Mouse (Mus musculus) left cerebral cortex, postnatal 10 days (tissue): ENCODE data around the gene Olfr539. TPM values are rescaled to one million over a fixed set of nuclear protein-coding genes. Genes with fewer than 3 reads are reported as not detected.
A peak's percentile ranks its signal among the peaks of the same experiment; 100 is the strongest.
"Not testable (repeated sequence)": the region's sequence is repeated elsewhere in the genome, so short reads cannot be mapped to it uniquely, and the experiment has no call there.

Source experiments
- DNase-seq, 2 experiments: peaks; one replicate each; pipeline ENCODE4 v3.0.0; 2021 to 2022; ENCODE audit warnings: low spot score in 2 of 2, mixed read lengths in 1 of 2; ENCODE audit errors: extremely low spot score in 1 of 2
- intact Hi-C: fragments of 180-260 bp; cut with DNase I; formaldehyde crosslinking; loops from one replicate; pipeline ENCODE4 v1.15.1; 2025
- total RNA-seq, 2 experiments: library from RNA; stranded (reverse); gene quantifications; 2 replicates each; pipeline ENCODE4 v1.2.3; 2021

Gene Olfr539
- total RNA-seq, result under 1 TPM; 0.04 to 0.06 TPM

DNA sequence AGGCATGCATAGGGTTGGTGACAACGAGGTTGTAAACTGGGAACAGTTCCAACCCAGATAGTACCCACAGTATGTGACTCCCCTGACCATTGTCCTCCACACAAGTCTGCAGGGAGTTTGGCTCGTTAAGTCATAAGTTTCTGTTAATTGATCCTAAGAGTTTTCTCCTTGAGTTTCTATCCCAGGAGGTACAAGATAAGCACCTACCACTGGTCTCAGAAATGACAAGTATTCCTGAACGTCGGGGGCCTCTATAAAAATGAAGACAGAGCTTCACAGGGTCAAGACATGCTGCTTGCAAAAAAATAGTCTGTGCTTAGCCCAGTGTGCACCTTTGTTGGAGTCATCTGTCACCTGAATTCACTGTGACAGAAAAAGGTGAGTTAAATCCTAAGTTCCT lies at the start of gene Olfr539:
Gene Olfr539, plus strand, starts transcription at position 301 of the 400 bp plus-strand sequence.
- intact Hi-C loops, result no loop called here
- no peak for DNase-seq

DNA sequence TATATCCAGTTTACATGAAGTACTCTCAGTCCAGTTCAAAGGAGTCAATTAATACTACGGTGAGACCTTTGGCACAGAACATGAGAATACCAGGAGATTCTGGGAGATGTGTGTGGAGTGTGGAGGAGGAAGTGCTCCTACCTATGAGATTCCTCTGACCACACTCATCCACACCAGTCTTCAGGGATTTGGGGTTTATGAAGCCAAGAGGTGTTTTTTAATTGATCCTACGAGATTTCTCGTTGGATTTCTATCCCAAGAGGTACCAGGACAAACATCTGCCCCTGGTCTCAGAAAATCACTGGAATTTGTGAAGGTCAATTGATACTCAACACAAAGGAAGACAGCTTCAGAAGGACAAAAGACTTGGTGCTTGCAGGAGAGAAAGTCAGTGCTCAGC lies 31.1 kb upstream of the Olfr539 start, which contains the start of gene Olfr61:
Gene Olfr61, plus strand, starts transcription at position 301 of the 400 bp plus-strand sequence.
- intact Hi-C loops, DNase-seq: not testable (repeated sequence)

DNA sequence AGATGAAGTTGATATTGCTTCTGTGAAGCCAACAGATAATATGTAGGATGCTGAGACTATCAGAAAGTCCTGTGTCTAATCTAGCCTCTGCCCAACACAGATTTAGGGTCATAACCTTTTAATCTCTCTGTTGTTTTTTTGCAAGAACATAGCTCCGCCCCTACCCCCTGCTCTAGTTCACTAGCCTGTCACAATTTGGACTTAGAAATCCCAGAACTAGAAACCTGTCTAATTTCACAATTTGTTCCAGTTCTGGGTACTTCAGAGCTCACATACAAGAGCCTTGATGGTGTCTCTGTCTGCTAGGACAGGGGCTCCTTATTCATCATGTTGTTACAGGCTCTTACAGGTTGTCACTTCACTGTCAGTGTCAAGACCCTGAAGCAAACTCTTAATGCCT lies 29.2 kb upstream of the Olfr539 start:
- intact Hi-C loops, result no loop called here
- DNase-seq, result no peak

DNA sequence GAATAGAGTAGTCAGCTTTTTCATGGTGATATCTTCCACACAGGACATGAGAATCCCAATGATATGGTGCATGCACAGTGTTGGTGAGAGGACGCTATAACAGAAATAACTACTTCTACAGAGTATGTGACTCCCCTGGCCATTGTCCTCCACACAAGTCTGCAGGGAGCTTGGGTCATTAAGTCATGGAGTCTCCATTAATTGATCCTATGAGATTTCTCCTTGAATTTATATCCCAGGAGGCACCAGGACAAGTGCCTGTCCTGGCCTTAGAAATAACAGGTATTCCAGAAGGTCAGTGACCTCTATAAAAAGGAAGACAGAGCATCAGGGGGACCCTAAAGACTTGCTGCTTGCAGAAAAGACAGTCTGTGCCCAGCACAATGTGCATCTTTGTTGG lies 13.6 kb upstream of the Olfr539 start, which contains the start of gene Olfr53:
Gene Olfr53, plus strand, starts transcription at position 301 of the 400 bp plus-strand sequence.
- DNase-seq, result no peak
- intact Hi-C loops, result no loop called here

DNA sequence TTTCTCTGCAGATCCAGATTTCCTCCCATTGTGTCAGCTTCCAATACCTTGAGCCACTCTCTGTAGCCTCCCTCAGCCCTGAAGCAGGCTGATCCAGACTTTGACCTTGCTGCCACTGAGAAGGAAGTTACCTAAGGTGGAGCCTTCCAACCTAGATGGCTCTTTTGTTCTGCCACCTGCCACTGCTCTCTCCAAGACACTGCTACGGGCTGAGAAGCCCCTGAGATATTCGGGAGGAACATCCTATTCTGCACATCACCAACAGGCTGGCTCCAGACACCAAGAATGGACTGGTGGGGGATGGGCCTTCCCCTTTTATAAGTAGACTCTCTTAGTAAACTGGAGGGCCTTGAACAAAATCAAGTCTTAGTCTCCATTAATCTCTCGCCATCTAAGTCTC lies 11.0 kb downstream of the Olfr539 start:
- intact Hi-C loops, DNase-seq: not testable (repeated sequence)

DNA sequence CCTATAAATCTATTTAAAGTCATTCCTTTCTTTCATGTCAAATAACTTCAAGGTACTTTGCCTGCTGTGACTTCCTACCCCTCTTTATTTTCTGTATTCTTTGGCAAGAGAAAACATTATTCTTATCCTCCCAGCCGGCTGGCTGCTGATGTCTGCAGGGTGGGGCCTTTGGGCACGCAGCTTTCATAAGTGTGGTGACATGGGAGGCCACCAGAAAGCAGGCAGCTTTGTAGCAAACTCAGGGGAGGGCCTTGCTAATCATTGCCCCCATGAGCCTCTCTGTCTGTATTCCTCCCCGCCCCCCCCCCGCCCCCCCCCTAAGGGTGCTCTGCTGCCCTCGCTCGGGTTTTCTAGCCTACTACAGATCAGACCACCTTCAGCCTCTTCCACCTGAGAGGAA lies 16.1 kb downstream of the Olfr539 start:
- intact Hi-C loops, result no loop called here
- peak in 1 of 2 experiments; percentile 20 for DNase-seq

DNA sequence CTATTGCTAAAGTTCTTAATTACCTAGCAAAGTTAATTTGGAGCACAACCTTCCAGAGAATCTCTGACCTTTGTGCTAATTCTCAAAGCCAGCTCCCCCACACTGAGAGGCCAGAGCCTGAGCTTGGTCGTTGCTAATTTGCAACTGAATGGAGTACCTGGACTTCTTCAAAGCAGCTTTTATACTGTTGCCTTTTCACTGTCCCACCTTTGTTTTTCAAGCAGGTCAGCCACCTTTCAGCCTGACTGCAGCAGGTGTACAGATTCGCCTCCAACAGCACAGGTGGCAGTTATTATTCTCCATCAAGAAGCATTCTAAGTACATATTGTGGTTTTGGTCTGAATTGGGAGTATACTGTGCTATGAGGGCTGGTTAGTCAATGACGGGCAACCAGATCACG lies 19.9 kb downstream of the Olfr539 start:
- intact Hi-C loops, DNase-seq: not testable (repeated sequence)

DNA sequence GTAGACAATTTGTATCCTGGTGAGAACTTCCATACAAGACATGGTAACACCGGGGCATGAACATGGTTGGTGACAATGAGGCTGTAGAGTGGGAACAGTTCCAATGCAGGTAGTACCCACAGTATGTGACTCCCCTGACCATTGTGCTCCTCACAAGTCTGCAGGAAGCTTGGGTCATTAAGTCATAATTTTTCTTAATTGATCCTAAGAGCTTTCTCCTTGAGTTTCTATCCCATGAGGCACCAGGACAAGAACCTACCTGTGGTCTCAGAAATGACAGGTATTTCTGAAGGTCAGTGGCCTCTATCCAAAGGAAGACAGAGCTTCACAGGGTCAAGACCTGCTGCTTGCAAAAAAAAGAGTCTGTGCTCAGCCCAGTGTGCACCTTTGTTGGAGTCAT lies 21.9 kb downstream of the Olfr539 start, which contains the start of gene Olfr45:
Gene Olfr45, plus strand, starts transcription at position 301 of the 400 bp plus-strand sequence.
- no peak for DNase-seq
- intact Hi-C loops, result loop anchor here (2.0 kb wide), 1 partner anchor 31 kb away; no protein-coding TSS in a partner anchor

DNA sequence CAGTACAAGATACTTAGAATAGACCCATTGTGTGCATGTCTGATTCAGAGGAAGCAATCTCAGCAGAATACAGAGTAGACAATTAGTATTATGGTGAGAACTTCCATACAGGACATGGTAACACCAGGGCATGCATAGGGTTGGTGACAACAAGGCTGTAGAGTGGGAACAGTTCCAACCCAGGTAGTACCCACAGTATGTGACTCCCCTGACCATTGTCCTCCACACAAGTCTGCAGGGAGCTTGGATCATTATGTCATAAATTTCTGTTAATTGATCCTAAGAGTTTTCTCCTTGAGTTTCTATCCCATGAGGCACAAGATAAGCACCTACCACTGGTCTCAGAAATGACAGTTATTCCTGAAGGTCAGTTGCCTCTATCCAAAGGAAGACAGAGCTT lies 37.2 kb downstream of the Olfr539 start, which contains the start of gene Olfr541:
Gene Olfr541, plus strand, starts transcription at position 301 of the 400 bp plus-strand sequence.
- intact Hi-C loops, result no loop called here

DNA sequence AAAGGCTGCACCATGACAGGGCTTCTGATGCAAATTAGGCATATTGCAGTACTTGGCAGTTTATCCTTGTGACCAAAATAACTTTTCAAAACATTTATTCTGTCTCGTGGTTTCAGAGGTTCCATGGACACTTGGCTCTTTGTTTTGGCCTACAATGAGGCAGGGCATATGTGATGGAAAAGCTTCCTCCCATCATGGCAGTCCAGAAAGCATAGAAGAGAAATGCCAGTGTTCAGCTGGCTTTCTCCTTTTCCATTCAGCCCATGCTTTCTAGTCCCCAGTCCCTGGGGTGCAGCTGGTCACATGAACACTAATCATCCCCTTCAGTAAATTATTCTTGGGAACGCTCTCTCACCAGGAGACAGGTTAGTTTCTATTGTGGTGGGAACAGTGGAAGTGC lies 46.6 kb downstream of the Olfr539 start:
- intact Hi-C loops, result no loop called here
- DNase-seq, result no peak

More for the DNA sequence above, 37.2 kb downstream of the Olfr539 start, which contains the start of gene Olfr541:
- DNase-seq, result no peak

DNA sequence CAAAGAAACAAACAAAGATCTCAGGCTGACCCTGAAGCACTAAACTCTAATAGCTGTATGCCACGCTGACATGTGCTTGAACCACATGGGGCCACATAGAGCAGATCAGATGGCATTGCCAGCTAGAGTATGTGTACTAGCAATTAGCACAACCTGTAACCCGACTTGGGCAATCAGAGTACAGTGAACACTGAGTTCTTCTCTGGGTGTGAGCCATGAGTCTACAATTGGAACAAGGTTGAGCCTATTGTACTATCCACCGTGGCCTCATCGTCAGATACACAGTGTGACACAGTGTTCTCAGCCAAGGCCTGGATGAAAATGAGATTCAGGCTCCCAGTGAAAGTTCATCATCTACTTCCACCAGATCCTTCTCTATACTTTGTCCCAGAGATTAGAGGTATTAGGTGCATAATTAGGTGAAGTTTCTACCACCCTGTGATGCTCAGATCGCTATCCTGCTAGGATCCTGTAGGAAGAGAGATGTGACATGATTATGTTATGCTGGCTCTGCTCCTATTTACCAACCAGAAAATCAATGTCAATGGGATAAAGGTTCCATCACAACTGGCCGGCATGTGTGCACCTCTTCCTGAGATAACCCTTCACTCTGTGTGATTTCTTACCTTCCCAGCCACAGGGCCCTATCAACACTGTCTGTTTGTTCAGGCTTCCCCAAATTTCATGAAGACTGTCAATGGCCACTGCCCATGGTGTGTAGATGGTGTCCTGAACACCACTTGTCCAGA lies 48.0 kb downstream of the Olfr539 start:
- intact Hi-C loops, result no loop called here
- DNase-seq, result no peak

DNA sequence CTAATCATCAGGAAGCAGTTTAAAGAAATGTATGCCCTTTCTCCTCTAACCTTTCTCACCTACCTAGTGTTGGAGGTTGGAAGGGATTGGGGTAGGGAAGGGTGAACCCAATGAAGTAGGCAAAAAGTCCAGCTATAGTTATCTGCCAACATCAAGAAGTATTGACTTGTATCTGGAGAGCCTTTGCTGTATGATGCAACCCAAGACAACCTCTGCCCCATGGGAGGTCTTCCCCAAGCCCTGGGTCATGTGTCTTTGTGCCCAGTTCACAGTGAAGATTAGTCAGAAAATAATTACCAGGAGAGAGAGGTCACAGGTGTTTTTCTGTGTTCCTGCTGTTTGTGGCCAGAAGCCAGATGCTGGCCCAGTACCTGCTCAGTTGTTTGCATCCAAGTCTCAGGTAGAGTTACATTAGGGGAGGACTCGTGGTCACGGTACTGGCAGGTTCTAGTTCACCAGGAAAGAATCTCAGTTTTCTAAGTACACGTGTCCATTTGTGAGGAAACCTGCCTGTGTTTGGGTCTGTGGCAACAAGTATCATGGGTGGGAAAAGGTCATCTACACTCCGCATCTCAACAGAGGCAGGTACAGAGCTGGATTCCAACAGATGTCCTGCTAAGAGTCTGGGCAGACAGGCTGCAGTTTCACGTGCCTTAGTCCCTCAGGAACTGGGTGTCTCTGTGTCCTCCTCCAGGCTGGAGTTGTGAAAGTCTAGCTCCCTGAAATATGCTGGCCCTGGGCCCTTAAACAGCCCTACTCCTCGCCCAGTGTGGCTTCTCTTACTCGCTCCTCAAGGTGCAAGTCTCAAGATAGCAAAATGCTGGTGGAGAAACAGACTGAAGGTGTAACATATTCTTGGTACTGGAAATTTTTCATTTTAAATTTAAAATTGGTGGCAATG lies 57.7 kb downstream of the Olfr539 start:
- no peak for DNase-seq
- intact Hi-C loops, result no loop called here

DNA sequence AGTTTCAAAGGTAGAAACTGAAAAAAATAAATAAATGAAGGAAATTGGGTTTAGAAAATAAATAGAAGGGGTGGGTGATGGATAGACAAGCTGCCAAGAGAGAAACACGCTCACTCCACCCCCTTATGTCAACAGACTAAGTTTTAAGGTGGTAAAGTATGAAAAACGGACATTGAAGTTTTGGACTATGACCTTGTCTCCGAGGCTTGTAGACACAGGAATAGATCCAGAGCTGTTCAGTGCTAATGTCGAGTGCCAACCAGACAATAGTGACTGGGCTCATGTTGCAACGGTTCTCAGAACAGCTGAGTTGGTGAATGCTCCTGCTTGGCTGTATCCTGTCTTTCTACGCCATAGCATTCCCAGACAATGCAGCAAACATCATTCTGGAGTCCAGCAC lies 61.4 kb downstream of the Olfr539 start:
- no peak for DNase-seq
- intact Hi-C loops, result no loop called here

DNA sequence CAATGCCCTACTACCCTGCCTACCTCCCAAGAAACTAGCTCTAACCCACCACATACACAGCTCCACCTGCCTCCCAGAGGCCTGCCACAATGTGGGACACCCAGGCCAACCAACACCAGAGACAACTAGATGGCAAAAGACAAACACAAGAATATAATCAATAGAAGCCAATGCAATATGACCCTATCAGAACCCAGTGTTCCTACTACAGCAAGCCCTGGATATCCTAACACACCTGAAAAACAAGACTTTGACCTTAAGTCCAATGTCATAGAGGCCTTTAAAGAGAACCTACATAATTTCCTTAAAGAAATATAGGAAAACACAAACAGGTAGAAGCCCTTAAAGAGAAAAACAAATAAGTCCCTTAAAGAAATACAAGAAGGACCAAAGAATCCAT lies 65.8 kb downstream of the Olfr539 start:
- intact Hi-C loops, result no loop called here
- DNase-seq, result no peak

Other genes with a start within 250 kb of the Olfr539 start
- gene Olfr532, start 238.3 kb upstream of the Olfr539 start, total RNA-seq, result not detected
- gene Olfr533, start 196.6 kb upstream of the Olfr539 start, total RNA-seq, result not detected
- gene Olfr535, start 175.7 kb upstream of the Olfr539 start, total RNA-seq, result not detected
- not detected for gene Olfr536, start 152.5 kb upstream of the Olfr539 start, total RNA-seq
- not detected for gene Olfr538, start 92.0 kb upstream of the Olfr539 start, total RNA-seq
- gene Olfr46, start 58.7 kb upstream of the Olfr539 start, total RNA-seq, result under 1 TPM; 0.04 to 0.06 TPM
- not detected for gene Olfr61, start 31.0 kb upstream of the Olfr539 start, total RNA-seq
- not detected for gene Olfr53, start 13.5 kb upstream of the Olfr539 start, total RNA-seq
- under 1 TPM in 1 of 2 experiments, not detected in 1; 0.10 TPM for gene Olfr45, start 22.0 kb downstream of the Olfr539 start, total RNA-seq
- gene Olfr541, start 37.3 kb downstream of the Olfr539 start, total RNA-seq, result not detected
- gene Cyp2e1, start 103.8 kb downstream of the Olfr539 start, total RNA-seq, result not detected
- under 1 TPM in 1 of 2 experiments, not detected in 1; 0.54 TPM for gene Syce1, start 127.9 kb downstream of the Olfr539 start, total RNA-seq
- 10 to 100 TPM; 13.1 to 14.4 TPM for gene Zfp941, start 162.2 kb downstream of the Olfr539 start, total RNA-seq
- gene Urah, start 175.1 kb downstream of the Olfr539 start, total RNA-seq, result under 1 TPM in 1 of 2 experiments, not detected in 1; 0.69 TPM
- not detected for gene Scgb1c1, start 185.6 kb downstream of the Olfr539 start, total RNA-seq
- not detected for gene Odf3, start 187.9 kb downstream of the Olfr539 start, total RNA-seq
- gene Gm45785, start 196.4 kb downstream of the Olfr539 start, total RNA-seq, result 1 to 10 TPM in 1 of 2 experiments, under 1 TPM in 1; 0.89 to 1.1 TPM
- 10 to 100 TPM; 92.0 to 93.3 TPM for gene Ric8a, start 197.0 kb downstream of the Olfr539 start, total RNA-seq
- 10 to 100 TPM; 24.4 to 25.1 TPM for gene Bet1l, start 197.6 kb downstream of the Olfr539 start, total RNA-seq
- 100 to 1,000 TPM; 144 to 153 TPM for gene Psmd13, start 222.0 kb downstream of the Olfr539 start, total RNA-seq
- 10 to 100 TPM; 52.5 to 53.0 TPM for gene Sirt3, start 222.4 kb downstream of the Olfr539 start, total RNA-seq
- not detected for gene Cox8b, start 240.5 kb downstream of the Olfr539 start, total RNA-seq